Mouse (Mus musculus): Measurements from ENCODE around the gene Ccna1.

The Ccna1 gene

GRCm38 (mm10) chr3:55055038-55055746, at the start of gene Ccna1:
Gene Ccna1 (minus strand): TSS chr3:55055501.
- DNase-seq (ENCODE audit: extremely low spot score) = peak; percentile 79

- DNase-seq (ENCODE audit: extremely low spot score) = no peak
These were observed 45.8 kb upstream of the Ccna1 start for GRCm38 (mm10) chr3:55101092-55101491.

GRCm38 (mm10) chr3:55098990-55099389, 43.7 kb upstream of the Ccna1 start:
- DNase-seq (ENCODE audit: extremely low spot score) = no peak

GRCm38 (mm10) chr3:55098014-55098413, 42.7 kb upstream of the Ccna1 start:
- no peak for DNase-seq (ENCODE audit: extremely low spot score)

- no peak for DNase-seq (ENCODE audit: extremely low spot score)
These were observed 41.9 kb upstream of the Ccna1 start for GRCm38 (mm10) chr3:55097186-55097585.

- no peak for DNase-seq (ENCODE audit: extremely low spot score)
These were observed 41.3 kb upstream of the Ccna1 start for GRCm38 (mm10) chr3:55096655-55097005.

GRCm38 (mm10) chr3:55095968-55096654, 40.8 kb upstream of the Ccna1 start:
- peak; percentile 43 for DNase-seq (ENCODE audit: extremely low spot score)

- no peak for DNase-seq (ENCODE audit: extremely low spot score)
These were observed 37.9 kb upstream of the Ccna1 start for GRCm38 (mm10) chr3:55093161-55093560.

GRCm38 (mm10) chr3:55089291-55089690, 34.0 kb upstream of the Ccna1 start:
- no peak for DNase-seq (ENCODE audit: extremely low spot score)

- no peak for DNase-seq (ENCODE audit: extremely low spot score)
These were observed 33.5 kb upstream of the Ccna1 start for GRCm38 (mm10) chr3:55088843-55089242.

GRCm38 (mm10) chr3:55088359-55088758, 33.1 kb upstream of the Ccna1 start:
- DNase-seq (ENCODE audit: extremely low spot score) = no peak

GRCm38 (mm10) chr3:55087360-55087759, 32.1 kb upstream of the Ccna1 start:
- DNase-seq (ENCODE audit: extremely low spot score) = no peak

GRCm38 (mm10) chr3:55086948-55087347, 31.6 kb upstream of the Ccna1 start:
- no peak for DNase-seq (ENCODE audit: extremely low spot score)

- DNase-seq (ENCODE audit: extremely low spot score) = no peak
These were observed 30.4 kb upstream of the Ccna1 start for GRCm38 (mm10) chr3:55085716-55086115.

- no peak for DNase-seq (ENCODE audit: extremely low spot score)
These were observed 29.5 kb upstream of the Ccna1 start for GRCm38 (mm10) chr3:55084781-55085180.

- peak; percentile 77 for DNase-seq (ENCODE audit: extremely low spot score)
These were observed 24.8 kb upstream of the Ccna1 start for GRCm38 (mm10) chr3:55080055-55080454.

- DNase-seq (ENCODE audit: extremely low spot score) = no peak
These were observed 24.3 kb upstream of the Ccna1 start for GRCm38 (mm10) chr3:55079619-55080018.

- no peak for DNase-seq (ENCODE audit: extremely low spot score)
These were observed 22.9 kb upstream of the Ccna1 start for GRCm38 (mm10) chr3:55078233-55078632.

- no peak for DNase-seq (ENCODE audit: extremely low spot score)
These were observed 20.0 kb upstream of the Ccna1 start for GRCm38 (mm10) chr3:55075294-55075648.

- DNase-seq (ENCODE audit: extremely low spot score) = no peak
These were observed 19.4 kb upstream of the Ccna1 start for GRCm38 (mm10) chr3:55074576-55075293.

GRCm38 (mm10) chr3:55067791-55068434, 12.6 kb upstream of the Ccna1 start:
- no peak for DNase-seq (ENCODE audit: extremely low spot score)

- no peak for DNase-seq (ENCODE audit: extremely low spot score)
These were observed 11.3 kb upstream of the Ccna1 start for GRCm38 (mm10) chr3:55066666-55067023.

All from embryo, embryonic 9.5 days (tissue).